Mouse (Mus musculus) megakaryocyte progenitor cell, adult 5-6 weeks (primary cell): ENCODE measurements around the gene Dip2a. TPM values are rescaled to one million over a fixed set of nuclear protein-coding genes. Genes with fewer than 3 reads are reported as not detected.

Experiments used
- ATAC-seq: replicated peaks from 2 replicates; pipeline ENCODE4 v1.8.0; 2016; ENCODE audit warnings: mild to moderate bottlenecking, moderate TSS enrichment, inconsistent platforms; ENCODE audit not compliant: poor library complexity
- total RNA-seq, 2 experiments: library from RNA; stranded (forward) in 1 of 2; stranded (reverse) in 1 of 2; fragments of 157-497, 149-512 nt in 1 of 2; fragments of 200-1000 nt in 1 of 2; gene quantifications; 2 replicates each; pipeline versions ENCODE4 v1.2.3 to v1.2.4; 2015 to 2017

Dip2a gene
- total RNA-seq, 2 experiments from 2014 or later = 1.3 to 2.9 TPM

DNA sequence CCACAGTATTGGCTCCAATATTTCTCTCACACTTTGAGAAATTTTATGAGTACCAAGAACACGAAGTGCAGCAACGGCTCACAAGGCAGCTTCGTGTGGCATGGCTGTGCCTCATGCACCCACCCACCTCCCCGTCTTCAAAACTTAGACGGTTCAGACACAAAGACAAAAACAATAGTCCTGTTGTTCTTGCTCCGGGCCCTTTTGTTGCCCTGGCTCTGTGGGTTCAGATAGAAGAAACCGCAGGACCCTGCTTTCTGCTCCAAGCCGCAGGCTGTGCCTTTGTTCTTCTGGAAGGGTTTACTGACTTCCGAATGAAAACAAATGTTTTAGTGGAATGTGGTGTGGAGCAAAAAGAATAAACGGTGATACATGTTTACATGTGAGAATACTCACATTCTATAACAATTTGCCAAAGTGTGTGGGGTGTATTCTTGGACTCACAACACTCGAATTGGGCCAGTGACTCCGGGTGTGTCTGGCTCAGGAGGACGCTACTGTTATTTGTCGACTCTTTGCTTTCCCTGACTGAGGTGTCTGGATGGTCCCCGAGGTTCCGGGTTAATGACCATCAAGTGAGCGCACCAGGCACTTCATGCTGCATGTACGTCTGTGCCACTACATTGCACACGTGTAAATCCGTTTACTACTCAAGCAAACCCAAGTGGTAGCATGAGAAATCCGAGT, 97.0 kb downstream of the Dip2a start:
- no peak for ATAC-seq

DNA sequence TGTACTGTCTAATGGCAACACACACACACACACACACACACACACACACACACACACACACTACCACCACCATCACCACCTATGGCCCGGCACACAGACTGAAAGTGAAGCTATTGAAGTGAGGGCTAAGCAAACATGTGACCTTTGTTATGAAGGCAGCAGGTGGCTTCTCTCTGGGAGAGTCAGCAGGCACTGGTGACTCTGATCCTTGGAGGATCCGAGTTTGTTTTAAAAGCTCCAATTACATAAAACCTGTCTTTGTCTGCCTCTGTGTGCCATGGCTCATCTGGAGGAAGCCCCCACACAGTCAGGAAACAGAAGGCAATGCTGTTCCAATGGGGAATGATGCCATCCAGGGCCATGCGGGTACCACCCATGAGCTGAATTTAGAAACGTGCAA, 98.5 kb downstream of the Dip2a start:
- ATAC-seq = no peak

DNA sequence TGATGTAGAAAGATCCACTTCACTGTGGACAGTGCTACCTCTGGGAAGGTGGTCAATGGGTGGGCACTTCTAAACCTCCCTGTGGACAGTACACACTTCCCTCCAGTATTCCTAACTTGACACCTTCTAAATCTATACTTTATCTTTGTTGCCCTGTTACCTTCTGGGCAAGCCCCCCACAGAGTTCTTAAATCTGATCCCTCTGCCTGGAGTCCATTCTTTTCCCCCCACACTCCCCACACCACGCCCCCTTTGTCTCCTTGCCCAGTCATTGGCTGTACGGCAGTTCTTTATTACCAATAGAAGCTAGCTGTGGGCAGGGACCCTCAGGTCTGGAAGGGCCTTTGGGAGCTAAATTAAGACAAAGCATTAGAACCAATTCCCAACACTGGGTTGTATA, 100.0 kb downstream of the Dip2a start:
- no peak for ATAC-seq

DNA sequence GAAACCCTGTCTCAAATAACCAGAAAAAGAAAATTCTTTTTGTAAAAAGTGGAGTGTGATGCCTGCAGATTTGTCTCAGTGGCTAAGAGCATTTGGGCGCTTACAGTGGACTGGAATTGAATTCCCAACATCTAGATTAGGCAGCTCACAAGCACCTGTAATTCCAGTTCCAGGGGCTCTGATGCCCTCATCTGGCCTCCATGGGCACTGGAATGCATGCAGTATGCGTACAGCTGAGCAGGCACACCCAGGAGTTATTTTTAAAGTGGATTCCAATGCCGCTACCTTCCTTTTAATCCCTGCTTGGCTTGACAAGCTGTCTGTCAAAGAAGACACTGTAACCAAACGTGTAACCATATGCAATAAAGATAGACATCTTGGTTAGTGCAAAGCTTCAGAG, 105.7 kb downstream of the Dip2a start:
- no peak for ATAC-seq

DNA sequence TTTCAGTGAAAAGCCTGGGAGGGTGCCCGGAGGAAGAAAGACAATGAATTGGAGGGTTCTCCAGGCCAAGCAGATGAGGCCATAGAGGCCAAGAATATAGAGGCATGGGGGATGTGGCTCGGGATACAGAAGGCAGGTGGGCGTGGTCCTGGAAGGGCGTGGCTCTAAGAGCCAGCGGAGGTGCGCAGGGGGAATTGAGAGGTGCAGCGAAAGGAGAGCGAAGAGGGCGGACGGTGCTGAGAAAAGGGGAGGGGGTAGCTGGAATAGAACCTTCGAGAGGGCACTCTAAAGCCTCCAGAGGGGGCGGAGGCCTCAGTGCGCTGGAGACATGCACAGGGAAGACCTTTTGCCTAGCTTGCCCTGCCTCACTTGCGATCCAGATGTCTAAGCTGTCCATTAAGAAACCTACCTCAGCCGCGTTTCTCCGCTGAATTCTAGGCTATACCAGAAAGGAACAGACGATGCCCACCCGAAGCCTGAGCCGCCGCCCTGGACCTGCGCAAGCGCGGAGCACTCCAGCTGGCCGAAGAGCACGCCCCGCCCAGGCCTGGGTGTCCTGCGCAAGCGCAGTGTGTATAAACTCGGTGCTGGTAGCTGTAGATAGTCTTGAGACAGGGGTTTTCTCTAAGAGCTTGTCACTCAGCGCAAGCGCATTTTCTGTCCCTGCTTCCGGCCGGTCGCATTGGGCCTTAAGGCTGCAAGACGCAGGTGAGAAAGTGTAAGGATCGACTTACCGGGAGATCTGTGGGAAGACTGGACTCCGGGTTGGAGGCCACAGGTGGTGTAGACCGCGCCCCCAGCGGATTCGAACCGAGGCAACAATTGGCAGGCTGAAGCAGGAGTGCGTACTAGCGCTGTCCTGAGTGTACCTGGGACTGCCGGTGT, 107.5 kb downstream of the Dip2a start, which contains the start of gene Prmt2:
TSS of gene Prmt2 (minus strand) at position 525 of the 885 bp plus-strand sequence.
- ATAC-seq = peak; percentile 94

DNA sequence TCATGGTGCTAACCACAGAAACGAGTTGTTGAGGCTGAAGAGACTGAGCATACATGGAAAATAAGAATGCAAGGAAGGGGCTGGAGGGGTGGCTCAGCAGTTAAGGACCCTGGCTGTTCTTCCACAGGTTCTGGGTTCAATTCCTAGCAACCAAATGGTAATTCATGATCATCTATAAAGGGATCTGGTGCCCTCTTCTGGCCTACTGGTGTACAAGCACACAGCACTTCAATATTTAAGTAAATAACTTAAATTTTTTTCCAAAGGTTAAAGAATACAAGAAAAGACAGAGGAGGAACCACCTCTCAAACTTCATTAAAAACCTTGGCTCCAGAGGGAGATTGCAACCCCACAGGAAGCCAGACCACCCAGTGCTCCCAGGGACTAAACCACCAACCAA, 115.5 kb downstream of the Dip2a start:
- 0 out of 2 replicates have a peak, but pooled peaks have one; percentile 44 for ATAC-seq

DNA sequence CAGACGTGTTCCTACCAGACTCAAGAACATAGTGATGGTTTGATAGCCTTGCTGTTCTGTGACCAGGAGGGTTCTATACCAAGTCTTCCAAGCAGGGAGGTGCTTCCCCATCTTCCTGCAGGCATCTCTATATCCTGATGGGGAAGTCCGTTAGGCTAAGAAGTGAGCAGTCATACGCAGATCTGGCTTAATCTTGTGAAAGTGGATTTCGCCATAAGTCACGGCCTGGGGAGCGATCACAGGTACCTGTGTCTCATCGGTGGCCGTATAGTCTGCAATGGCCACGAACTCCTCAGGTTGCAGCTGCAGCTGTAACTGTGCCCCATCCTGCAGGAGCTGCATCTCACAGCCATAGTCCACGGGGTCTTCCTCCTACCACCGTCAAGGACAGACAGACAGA, 119.1 kb downstream of the Dip2a start:
- ATAC-seq = peak; percentile 54

DNA sequence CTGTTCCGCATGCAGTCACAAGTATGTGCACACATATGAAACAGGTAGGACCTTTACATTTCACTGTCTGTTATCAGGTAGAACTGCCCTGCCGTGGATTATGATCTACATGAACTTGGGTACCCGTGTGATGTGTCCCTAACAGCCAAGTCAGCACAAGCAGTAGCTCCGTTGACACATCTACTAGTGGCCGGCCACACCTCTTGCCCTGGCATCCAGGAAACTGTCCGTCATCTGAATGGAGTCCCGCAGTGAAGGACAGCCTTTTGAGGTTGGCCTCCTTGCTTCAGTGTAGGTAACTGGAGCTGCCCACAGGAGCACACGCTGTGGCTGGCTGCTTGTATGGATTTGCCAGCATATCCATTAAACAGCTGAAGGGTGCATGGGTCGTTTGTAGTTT, 126.9 kb downstream of the Dip2a start:
- no peak for ATAC-seq

DNA sequence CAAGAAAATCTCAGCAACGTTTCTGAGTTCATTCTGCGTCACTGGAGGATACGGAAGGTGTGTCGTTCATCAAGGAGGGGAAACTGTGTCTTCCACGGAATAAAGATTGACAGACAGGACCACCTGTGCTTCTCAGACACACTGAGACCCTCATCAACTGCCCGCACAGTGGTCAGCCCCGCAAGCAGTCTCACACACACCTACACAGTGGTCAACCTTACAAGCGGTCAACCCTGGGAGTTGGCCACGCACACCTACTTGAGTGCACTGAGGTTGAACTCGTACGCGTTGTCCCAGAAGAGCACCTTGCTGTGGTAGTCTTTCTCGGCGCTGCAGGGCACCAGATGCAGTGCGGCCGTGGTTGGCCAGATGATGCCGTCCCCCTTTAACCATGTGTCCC, 128.0 kb downstream of the Dip2a start:
- ATAC-seq = no peak

DNA sequence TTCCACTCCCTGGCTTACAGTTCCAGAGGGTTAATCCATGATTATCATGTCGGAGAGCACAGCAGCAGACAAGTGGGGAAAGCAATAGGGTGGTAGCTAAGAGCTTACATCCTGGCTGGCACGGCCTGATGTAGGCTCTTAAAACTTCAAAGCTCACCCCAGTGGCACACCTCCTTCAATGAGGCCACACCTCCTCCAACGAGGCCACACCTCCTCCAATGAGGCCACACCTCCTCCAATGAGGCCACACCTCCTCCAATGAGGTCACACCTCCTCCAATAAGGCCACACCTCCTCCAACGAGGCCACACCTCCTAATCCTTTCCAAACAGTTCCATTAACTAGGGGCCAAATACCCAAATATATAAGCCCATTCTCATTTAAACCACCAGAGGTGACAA, 130.9 kb downstream of the Dip2a start:
- no peak for ATAC-seq

DNA sequence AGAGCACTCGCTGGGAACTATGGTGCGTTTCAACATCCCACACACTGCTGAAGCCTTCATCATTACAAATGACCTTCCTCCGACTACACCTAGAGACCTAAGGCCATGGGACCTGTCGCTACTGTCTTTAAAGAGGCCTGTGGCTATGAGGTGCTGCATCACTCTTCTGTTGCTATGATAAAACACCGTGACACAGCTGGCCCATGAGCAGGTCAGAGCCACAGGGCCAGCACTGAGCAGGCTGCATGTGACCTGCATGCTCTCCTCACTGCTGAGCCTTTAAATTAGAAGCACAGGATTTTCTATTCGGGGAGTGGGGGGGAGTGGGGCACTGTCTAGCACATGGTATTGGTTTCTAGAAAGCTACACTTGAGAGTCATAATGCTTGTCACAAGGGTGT, 133.0 kb downstream of the Dip2a start:
- no peak for ATAC-seq

DNA sequence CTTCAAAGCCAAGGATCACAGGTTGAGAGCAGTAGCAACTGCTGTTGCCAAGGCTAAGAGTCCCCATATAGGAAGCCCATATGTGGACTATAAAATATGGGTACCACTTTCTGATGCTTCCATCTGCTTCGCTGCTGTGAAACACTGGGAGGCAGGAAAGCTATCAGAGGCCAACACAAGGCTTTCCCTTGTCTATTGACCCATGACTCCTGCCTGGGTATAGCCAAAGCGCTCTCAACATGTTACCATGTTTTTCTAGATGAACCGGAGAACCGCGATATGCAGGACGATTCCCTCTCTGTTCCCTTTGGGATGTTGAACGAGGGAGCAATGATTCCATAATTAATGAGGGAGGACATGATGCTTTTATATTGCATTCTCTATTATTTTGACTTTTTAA, 134.3 kb downstream of the Dip2a start:
- no peak for ATAC-seq

Other genes starting within 250 kb of the Dip2a start
- gene Slc5a4b, start 234.3 kb downstream of the Dip2a start, total RNA-seq (2015) = not detected in 2 replicates
- not detected in 2 replicates for gene Slc5a4b, start 234.3 kb downstream of the Dip2a start, total RNA-seq (2017)
- not detected in 2 replicates for gene Slc5a4a, start 197.8 kb downstream of the Dip2a start, total RNA-seq (2015)
- gene Slc5a4a, start 197.8 kb downstream of the Dip2a start, total RNA-seq (2017) = not detected in 2 replicates
- 0.62 and 1.2 TPM in 2 replicates for gene Prmt2, start 107.4 kb downstream of the Dip2a start, total RNA-seq (2015)
- 2.0 and 2.4 TPM in 2 replicates for gene Prmt2, start 107.4 kb downstream of the Dip2a start, total RNA-seq (2017)
- gene S100b, start 91.4 kb downstream of the Dip2a start, total RNA-seq (2015) = not detected in 2 replicates
- not detected in 2 replicates for gene S100b, start 91.4 kb downstream of the Dip2a start, total RNA-seq (2017)
- gene AC141477.1, start 95.2 kb upstream of the Dip2a start, total RNA-seq (2015) = not detected in 2 replicates
- gene AC141477.1, start 95.2 kb upstream of the Dip2a start, total RNA-seq (2017) = 20.5 and 61.6 TPM in 2 replicates
- 35.8 and 40.5 TPM in 2 replicates for gene Pcnt, start 97.5 kb upstream of the Dip2a start, total RNA-seq (2015)
- gene Pcnt, start 97.5 kb upstream of the Dip2a start, total RNA-seq (2017) = 57.7 and 64.8 TPM in 2 replicates
- not detected in 2 replicates for gene 2610028H24Rik, start 103.8 kb upstream of the Dip2a start, total RNA-seq (2015)
- gene 2610028H24Rik, start 103.8 kb upstream of the Dip2a start, total RNA-seq (2017) = not detected in 2 replicates
- 84.5 and 91.4 TPM in 2 replicates for gene Mcm3ap, start 123.6 kb upstream of the Dip2a start, total RNA-seq (2015)
- 68.3 and 85.3 TPM in 2 replicates for gene Mcm3ap, start 123.6 kb upstream of the Dip2a start, total RNA-seq (2017)
- 2.1 and 2.3 TPM in 2 replicates for gene Ybey, start 123.8 kb upstream of the Dip2a start, total RNA-seq (2015)
- gene Ybey, start 123.8 kb upstream of the Dip2a start, total RNA-seq (2017) = 3.8 and 4.2 TPM in 2 replicates
- gene Lss, start 186.3 kb upstream of the Dip2a start, total RNA-seq (2015) = 0.61 and 2.4 TPM in 2 replicates
- gene Lss, start 186.3 kb upstream of the Dip2a start, total RNA-seq (2017) = 3.1 and 4.4 TPM in 2 replicates
- not detected in 2 replicates for gene Spatc1l, start 217.0 kb upstream of the Dip2a start, total RNA-seq (2015)
- gene Spatc1l, start 217.0 kb upstream of the Dip2a start, total RNA-seq (2017) = not detected in 2 replicates
- gene Ftcd, start 230.4 kb upstream of the Dip2a start, total RNA-seq (2015) = not detected in 2 replicates
- gene Ftcd, start 230.4 kb upstream of the Dip2a start, total RNA-seq (2017) = not detected in 2 replicates